Mouse (Mus musculus) myocyte (in vitro differentiated cells): Measurements from ENCODE around the gene Gm3435.
"Not testable (repeated sequence)": the region's sequence is repeated elsewhere in the genome, so short reads cannot be mapped to it uniquely, and the experiment has no call there.

Source experiments
- CEBPB ChIP-seq: IDR thresholded peaks from 2 replicates; pipeline ENCODE4 v1.6.1; 2011; ENCODE audit warnings: mild to moderate bottlenecking, moderate library complexity; ENCODE audit not compliant: poor library complexity, insufficient read depth, severe bottlenecking
- MAX ChIP-seq: IDR thresholded peaks from one replicate; pipeline ENCODE4 v1.6.1; 2011; ENCODE audit warnings: low read depth, mild to moderate bottlenecking, control low read depth
- MYOD1 ChIP-seq, 3 experiments: IDR thresholded peaks; one replicate each; pipeline ENCODE4 v1.6.1; 2011; ENCODE audit warnings: control low read depth in 2 of 3, low read depth in 2 of 3, mild to moderate bottlenecking in 2 of 3, moderate library complexity in 1 of 3; ENCODE audit not compliant: insufficient read length in 2 of 3, control insufficient read depth in 1 of 3
- POLR2A ChIP-seq: IDR thresholded peaks from one replicate; pipeline ENCODE4 v1.6.1; 2011; ENCODE audit warnings: low read depth, mild to moderate bottlenecking, control low read depth, moderate library complexity; ENCODE audit not compliant: insufficient read length
- POLR2AphosphoS2 ChIP-seq: IDR thresholded peaks from one replicate; pipeline ENCODE4 v1.6.1; 2011; ENCODE audit warnings: low read depth, control low read depth; ENCODE audit not compliant: insufficient read length
- TCF3 ChIP-seq: IDR thresholded peaks from one replicate; pipeline ENCODE4 v1.6.1; 2011; ENCODE audit warnings: low read depth, control low read depth; ENCODE audit not compliant: insufficient read length

- TF ChIP-seq POLR2AphosphoS2; POLR2A; MYOD1 (IDR thresholded peaks at IDR 0.05; ENCODE audit: control insufficient read depth in 1 of 3, insufficient read length in 2 of 3, low read depth in 2 of 3); MAX; CEBPB; TCF3: not testable (repeated sequence)
Measured at GRCm38 (mm10) chr17:15050338-15050737, 40.4 kb downstream of the Gm3435 start.
